Mouse (Mus musculus): ENCODE measurements at regions not wholly inside any gene's neighbourhood (a gene's known extent, or its start where the extent isn't known, plus 50 kb on each side); places are given as distances from the start of the nearest gene placed in this dataset.

GRCm38 (mm10) chr3:154410292-154410691 lies 79.8 kb upstream of the Lhx8 start:
- CTCF ChIA-PET, result no interaction called here
- POLR2A ChIA-PET, result no interaction called here

- CTCF ChIA-PET, result interaction anchor here in 2 of 4 experiments (0.6 to 0.9 kb wide), 2 partner anchors 43 to 84 kb away, joined by 4 to 21 read pairs; no protein-coding TSS in a partner anchor
These were observed 71.6 kb upstream of the Lhx8 start for GRCm38 (mm10) chr3:154402081-154402480.

GRCm38 (mm10) chr3:154393626-154394025 lies 63.2 kb upstream of the Lhx8 start:
- CTCF ChIA-PET, result interaction anchor here in 2 of 4 experiments (0.6 to 0.7 kb wide), 2 partner anchors 13 to 29 kb away, joined by 3 read pairs; no protein-coding TSS in a partner anchor

More at GRCm38 (mm10) chr3:154402081-154402480, 71.6 kb upstream of the Lhx8 start:
- POLR2A ChIA-PET, result interaction anchor here in 2 of 4 experiments (0.6 to 0.8 kb wide), 2 partner anchors 20 to 174 kb away, joined by 4 to 7 read pairs; no protein-coding TSS in a partner anchor

GRCm38 (mm10) chr3:154391629-154392028 lies 61.2 kb upstream of the Lhx8 start:
- CTCF ChIA-PET, result no interaction called here

More at GRCm38 (mm10) chr3:154393626-154394025, 63.2 kb upstream of the Lhx8 start:
- POLR2A ChIA-PET, result interaction anchor here in 1 of 4 experiments (0.6 kb wide), 1 partner anchor 466 kb away, joined by 3 read pairs; no protein-coding TSS in a partner anchor

GRCm38 (mm10) chr3:154388656-154389055 lies 58.2 kb upstream of the Lhx8 start:
- CTCF ChIA-PET, result interaction anchor here in 1 of 4 experiments (0.8 kb wide), 1 partner anchor 82 kb away, joined by 5 read pairs; no protein-coding TSS in a partner anchor
- POLR2A ChIA-PET, result no interaction called here

More at GRCm38 (mm10) chr3:154391629-154392028, 61.2 kb upstream of the Lhx8 start:
- POLR2A ChIA-PET, result no interaction called here

- POLR2A ChIA-PET, result interaction anchor here in 1 of 4 experiments (1.6 kb wide), 1 partner anchor 10 kb away, joined by 3 read pairs; no protein-coding TSS in a partner anchor
- CTCF ChIA-PET, result no interaction called here
These were observed 56.8 kb upstream of the Lhx8 start for GRCm38 (mm10) chr3:154387271-154387670.

GRCm38 (mm10) chr3:154385831-154386312 lies 55.4 kb upstream of the Lhx8 start:
- CTCF ChIA-PET, result interaction anchor here in 1 of 4 experiments (1.2 kb wide), 1 partner anchor 21 kb away, joined by 3 read pairs; no protein-coding TSS in a partner anchor
- POLR2A ChIA-PET, result interaction anchor here in 1 of 4 experiments (0.6 to 1.6 kb wide), 4 partner anchors 8 to 289 kb away, joined by 3 to 7 read pairs (median 4); no protein-coding TSS in a partner anchor

- POLR2A ChIA-PET, result interaction anchor here in 1 of 4 experiments (0.8 to 1.7 kb wide), 2 partner anchors 214 to 470 kb away, joined by 3 to 6 read pairs; partner anchors contain the start of genes Cryz, Rabggtb and Tyw3
- CTCF ChIA-PET, result no interaction called here
These were observed 52.4 kb upstream of the Lhx8 start for GRCm38 (mm10) chr3:154382811-154383210.

GRCm38 (mm10) chr3:154381561-154381960 lies 51.1 kb upstream of the Lhx8 start:
- ChIA-PET CTCF (interaction anchor here in 3 of 4 experiments (0.6 to 1.3 kb wide), 3 partner anchors 17 to 464 kb away, joined by 3 to 12 read pairs (median 4); no protein-coding TSS in a partner anchor), POLR2A (interaction anchor here (0.6 to 1.9 kb wide), 12 partner anchors 8 to 1085 kb away, joined by 3 to 19 read pairs (median 4); partner anchors contain the start of genes Cryz (in 3 of the 4), Tyw3 (in 3 of the 4) and Lhx8 (in 1 of the 4))

Measured in embryonic stem cell, embryonic (primary cell).